19 mouse cellular contexts compared by ENCODE assay signal in genomic region chr14:35625749-35626148, GRCm38 (mm10).
DNase-seq lines count a peak whose midpoint lies in the region; TF ChIP-seq lines count a peak whose summit lies in the region.
"Had no signal": no experiment of that assay in that cellular context is flagged by ENCODE, and none has a peak within 500 bp of the region (broad histone marks: within the 10 kb centered on the region; RNA-seq: fewer than 3 reads in every experiment).

No protein-coding gene starts in this region.

- no peaks in the 10 kb centered on the region for H3K27me3 ChIP-seq in liver, adult 2 months (ENCODE audit: control insufficient read depth, insufficient read depth, low read length)
- H3K27me3 ChIP-seq: forebrain, embryonic 15.5 days; hindbrain, embryonic 13.5 days; limb, embryonic 13.5 days had no signal

- H3K4me1 ChIP-seq in liver, adult 2 months (ENCODE audit: control insufficient read depth, insufficient read depth, low read length) = no peaks in the 10 kb centered on the region
- H3K4me1 ChIP-seq in bone marrow macrophage, adult 2 months (ENCODE audit: control insufficient read depth, insufficient read depth, low read length) = no peaks in the 10 kb centered on the region
- H3K4me1 ChIP-seq: forebrain, embryonic 15.5 days; hindbrain, embryonic 13.5 days; limb, embryonic 13.5 days had no signal

- 90% methylated on average over 5 of the region's 5 CpGs for WGBS in liver, adult 2 months

- no peak overlapping the region for H3K9ac ChIP-seq in liver, adult 2 months (ENCODE audit: low read depth, low read length)
- H3K9ac ChIP-seq: forebrain, embryonic 15.5 days; hindbrain, embryonic 13.5 days; limb, embryonic 13.5 days had no signal

- no peak for TF ChIP-seq POLR2A in liver, adult 2 months (IDR thresholded peaks at IDR 0.05; ENCODE audit: extremely low read depth, insufficient read depth, low read length)
- TF ChIP-seq POLR2A in bone marrow macrophage, adult 2 months (IDR thresholded peaks at IDR 0.05; ENCODE audit: borderline replicate concordance, low read depth, low read length) = no peak

- intact Hi-C loops in heart, postnatal 14 days (cut with DNase I) = no loop called here

- no peak for DNase-seq in liver, adult 2 months (ENCODE audit: extremely low read depth, low read depth, low spot score)
- no peak for DNase-seq in liver
- peak; percentile 4 for DNase-seq in 3T3-L1 (ENCODE audit: low read depth, low spot score)
- DNase-seq in 416B (ENCODE audit: low read depth) = peak; percentile 3
- DNase-seq in gastrocnemius, postnatal 4 days (ENCODE audit: low spot score in 2 of 2) = no peak
- no peak for DNase-seq in heart, postnatal 14 days
- DNase-seq: adrenal gland, adult 8-10 months; cerebellum, adult 11-12 months; cerebellum, postnatal 25 days; embryo, embryonic 11 days; heart, postnatal 10 days; kidney, adult 9 months; lung, adult 2 months; lung, postnatal 4 days; retina, postnatal 1 day had no signal

- no peak overlapping the region for H3K27ac ChIP-seq in liver, adult 2 months (replicated peaks; ENCODE audit: insufficient read depth, low read depth, low read length)
- no peak overlapping the region for H3K27ac ChIP-seq in bone marrow macrophage, adult 2 months (ENCODE audit: insufficient read depth, low read depth, low read length)
- H3K27ac ChIP-seq: forebrain, embryonic 15.5 days; hindbrain, embryonic 13.5 days; limb, embryonic 13.5 days had no signal

- H3K4me3 ChIP-seq in liver, adult 2 months (ENCODE audit: insufficient read depth, low read depth, low read length) = no peak overlapping the region
- no peak overlapping the region for H3K4me3 ChIP-seq in bone marrow macrophage, adult 2 months (ENCODE audit: insufficient read depth, low read length)
- H3K4me3 ChIP-seq: forebrain, embryonic 15.5 days; hindbrain, embryonic 13.5 days; limb, embryonic 13.5 days had no signal

- H3K79me2 ChIP-seq in liver, adult 2 months (ENCODE audit: control insufficient read depth, insufficient read depth, low read length) = no peaks in the 10 kb centered on the region

- TF ChIP-seq CTCF in liver, adult 2 months (IDR thresholded peaks at IDR 0.05; ENCODE audit: low read depth, low read length) = 0 out of 2 replicates have a peak, but pooled peaks have one; percentile 20
- peak; percentile 36; the same call in 1 of the 2 replicates for TF ChIP-seq CTCF in bone marrow macrophage, adult 2 months (IDR thresholded peaks at IDR 0.05; ENCODE audit: low read depth, low read length)

- no peaks in the 10 kb centered on the region for H3K36me3 ChIP-seq in liver, adult 2 months (ENCODE audit: control insufficient read depth, insufficient read depth, low read length)
- H3K36me3 ChIP-seq: forebrain, embryonic 15.5 days; hindbrain, embryonic 13.5 days; limb, embryonic 13.5 days had no signal

Comparison
In these comparisons a context has a peak if more than half of its experiments do, and no peak if none do; other contexts are left out.
1. DNase-seq: peak in 3T3-L1 (single experiment) and 416B (single experiment); none in liver, adult 2 months (single experiment), liver (single experiment), gastrocnemius, postnatal 4 days (0 of 2) and heart, postnatal 14 days (0 of 2).